Mouse (Mus musculus) heart, embryonic 10.5 days (tissue): ENCODE results near the gene Nmnat2. TPM values are rescaled to one million over a fixed set of nuclear protein-coding genes. Genes with fewer than 3 reads are reported as not detected.
A peak's percentile ranks its signal among the peaks of the same experiment; 100 is the strongest.

Experiments used
- DNase-seq: peaks from one replicate; pipeline ENCODE4 v3.0.0-alpha.2; 2017; ENCODE audit warnings: low spot score
- H3K27ac ChIP-seq: fragments of 300-500 bp; sonication (generic); 2 replicates; pipeline ENCODE4 v1.5.1; 2016; ENCODE audit warnings: mild to moderate bottlenecking
- H3K27me3 ChIP-seq: fragments of 300-500 bp; sonication (generic); 2 replicates; pipeline ENCODE4 v1.6.1; 2016; ENCODE audit warnings: mild to moderate bottlenecking; ENCODE audit not compliant: poor library complexity, insufficient read depth, severe bottlenecking
- H3K36me3 ChIP-seq: fragments of 300-500 bp; sonication (generic); 2 replicates; pipeline ENCODE4 v1.6.1; 2016; ENCODE audit warnings: mild to moderate bottlenecking, moderate library complexity
- H3K4me1 ChIP-seq: fragments of 300-500 bp; sonication (generic); 2 replicates; pipeline ENCODE4 v1.6.1; 2016; ENCODE audit warnings: mild to moderate bottlenecking
- H3K4me3 ChIP-seq: fragments of 300-500 bp; sonication (generic); 2 replicates; pipeline ENCODE4 v1.5.1; 2016; ENCODE audit warnings: mild to moderate bottlenecking, moderate library complexity
- H3K9me3 ChIP-seq: fragments of 300-500 bp; sonication (generic); 2 replicates; pipeline ENCODE4 v1.6.1; 2016; ENCODE audit warnings: mild to moderate bottlenecking, moderate library complexity
- WGBS: fragments of 180-500 bp; shearing (Covaris S2); methylation state at CpG from one replicate; pipeline ENCODE4 v1.1.7; 2016; 5-methylcytosine and 5-hydroxymethylcytosine counted together
- polyA plus RNA-seq: library from polyadenylated mRNA; unstranded; fragments of >200 nt; fragmentation: Nextera tagmentation; extraction: Ambion mirVana; gene quantifications from 2 replicates; pipeline ENCODE4 v1.2.1, GENCODE M21; 2016

Nmnat2 gene
- polyA plus RNA-seq, 1 experiment from 2014 or later, result 1.0 TPM

GRCm38 (mm10) chr1:153011544-153011943, 56.8 kb downstream of the Nmnat2 start:
- Histone ChIP-seq H3K27me3 (no peaks in the 10 kb centered on the region), H3K9me3 (no peaks in the 10 kb centered on the region), H3K4me3 (no peak overlapping the region), H3K27ac (no peak overlapping the region), H3K36me3 (no peaks in the 10 kb centered on the region), H3K4me1 (peaks cover 19% of the 10 kb centered on the region)
- 79% methylated on average over 6 of the region's 6 CpGs for WGBS
- DNase-seq, result no peak

GRCm38 (mm10) chr1:153013541-153014288, 58.9 kb downstream of the Nmnat2 start:
- Histone ChIP-seq H3K27me3 (no peaks in the 10 kb centered on the region), H3K9me3 (no peaks in the 10 kb centered on the region), H3K4me3 (no peak overlapping the region), H3K36me3 (no peaks in the 10 kb centered on the region), H3K4me1 (peaks cover 21% of the 10 kb centered on the region), H3K27ac (no peak overlapping the region)
- no peak for DNase-seq
- WGBS, result 72% methylated on average over 2 of the region's 2 CpGs

- Histone ChIP-seq H3K9me3 (no peaks in the 10 kb centered on the region), H3K27me3 (no peaks in the 10 kb centered on the region), H3K4me1 (peaks cover 21% of the 10 kb centered on the region), H3K27ac (no peak overlapping the region; the same call in 1 of the 2 replicates), H3K36me3 (no peaks in the 10 kb centered on the region), H3K4me3 (no peak overlapping the region)
- no peak for DNase-seq
- 54% methylated on average over 14 of the region's 14 CpGs for WGBS
These were observed 59.8 kb downstream of the Nmnat2 start for GRCm38 (mm10) chr1:153014431-153015186.

- no peak for DNase-seq
- peaks cover 16% of the 10 kb centered on the region; the same call in 1 of the 2 replicates for H3K4me1 ChIP-seq
- H3K9me3 ChIP-seq, result no peaks in the 10 kb centered on the region
- H3K27me3 ChIP-seq, result no peaks in the 10 kb centered on the region
- no peak overlapping the region for H3K4me3 ChIP-seq
- peak overlapping the region; percentile 16; the same call in 1 of the 2 replicates for H3K27ac ChIP-seq
- no peaks in the 10 kb centered on the region for H3K36me3 ChIP-seq
- 59% methylated on average over 11 of the region's 11 CpGs for WGBS
These were observed 61.8 kb downstream of the Nmnat2 start for GRCm38 (mm10) chr1:153016465-153017163.

- H3K36me3 ChIP-seq, result no peaks in the 10 kb centered on the region
- H3K4me3 ChIP-seq, result no peak overlapping the region
- DNase-seq, result no peak
- no peak overlapping the region for H3K27ac ChIP-seq
- 81% methylated on average over 1 of the region's 1 CpGs for WGBS
- no peaks in the 10 kb centered on the region for H3K27me3 ChIP-seq
- peaks cover 16% of the 10 kb centered on the region; the same call in 1 of the 2 replicates for H3K4me1 ChIP-seq
- no peaks in the 10 kb centered on the region for H3K9me3 ChIP-seq
These were observed 64.3 kb downstream of the Nmnat2 start for GRCm38 (mm10) chr1:153019128-153019527.

GRCm38 (mm10) chr1:153019623-153020022, 64.8 kb downstream of the Nmnat2 start:
- Histone ChIP-seq H3K36me3 (no peaks in the 10 kb centered on the region), H3K27me3 (no peaks in the 10 kb centered on the region), H3K4me1 (peaks cover 16% of the 10 kb centered on the region; the same call in 1 of the 2 replicates), H3K9me3 (no peaks in the 10 kb centered on the region), H3K27ac (no peak overlapping the region), H3K4me3 (no peak overlapping the region)
- no peak for DNase-seq
- 84% methylated on average over 3 of the region's 3 CpGs for WGBS

- DNase-seq, result no peak
- Histone ChIP-seq H3K36me3 (no peaks in the 10 kb centered on the region), H3K27me3 (no peaks in the 10 kb centered on the region), H3K27ac (no peak overlapping the region), H3K4me3 (no peak overlapping the region), H3K9me3 (no peaks in the 10 kb centered on the region), H3K4me1 (peaks cover 10% of the 10 kb centered on the region; the same call in 1 of the 2 replicates)
- WGBS, result 53% methylated on average over 7 of the region's 7 CpGs
These were observed 66.3 kb downstream of the Nmnat2 start for GRCm38 (mm10) chr1:153021034-153021638.

- no peak for DNase-seq
- H3K9me3 ChIP-seq, result no peaks in the 10 kb centered on the region
- H3K36me3 ChIP-seq, result no peaks in the 10 kb centered on the region
- peaks cover 7% of the 10 kb centered on the region; the same call in 1 of the 2 replicates for H3K4me1 ChIP-seq
- no peak overlapping the region for H3K27ac ChIP-seq
- H3K4me3 ChIP-seq, result no peak overlapping the region
- WGBS, result 87% methylated on average over 4 of the region's 4 CpGs
- no peaks in the 10 kb centered on the region for H3K27me3 ChIP-seq
These were observed 68.2 kb downstream of the Nmnat2 start for GRCm38 (mm10) chr1:153023018-153023417.

- DNase-seq, result no peak
- Histone ChIP-seq H3K4me3 (no peak overlapping the region), H3K36me3 (no peaks in the 10 kb centered on the region), H3K9me3 (no peaks in the 10 kb centered on the region), H3K27me3 (no peaks in the 10 kb centered on the region), H3K27ac (no peak overlapping the region), H3K4me1 (peaks cover 7% of the 10 kb centered on the region; the same call in 1 of the 2 replicates)
- WGBS, result 74% methylated on average over 2 of the region's 2 CpGs
These were observed 69.1 kb downstream of the Nmnat2 start for GRCm38 (mm10) chr1:153023875-153024274.

GRCm38 (mm10) chr1:153024453-153024852, 69.7 kb downstream of the Nmnat2 start:
- no peak overlapping the region for H3K27ac ChIP-seq
- DNase-seq, result no peak
- no peaks in the 10 kb centered on the region for H3K9me3 ChIP-seq
- no peaks in the 10 kb centered on the region for H3K36me3 ChIP-seq
- WGBS, result 24% methylated on average over 2 of the region's 2 CpGs
- peaks cover 7% of the 10 kb centered on the region; the same call in 1 of the 2 replicates for H3K4me1 ChIP-seq
- H3K27me3 ChIP-seq, result no peaks in the 10 kb centered on the region
- H3K4me3 ChIP-seq, result no peak overlapping the region

GRCm38 (mm10) chr1:153031345-153031744, 76.6 kb downstream of the Nmnat2 start:
- peaks cover 34% of the 10 kb centered on the region for H3K4me1 ChIP-seq
- no peaks in the 10 kb centered on the region for H3K27me3 ChIP-seq
- H3K4me3 ChIP-seq, result no peak overlapping the region
- H3K36me3 ChIP-seq, result no peaks in the 10 kb centered on the region
- no peaks in the 10 kb centered on the region for H3K9me3 ChIP-seq
- DNase-seq, result no peak
- H3K27ac ChIP-seq, result peak overlapping the region; percentile 44; the same call in 1 of the 2 replicates
- WGBS, result 45% methylated on average over 6 of the region's 6 CpGs

GRCm38 (mm10) chr1:153031954-153032353, 77.2 kb downstream of the Nmnat2 start:
- no peak overlapping the region for H3K4me3 ChIP-seq
- WGBS, result 76% methylated on average over 12 of the region's 12 CpGs
- H3K4me1 ChIP-seq, result peaks cover 34% of the 10 kb centered on the region
- no peaks in the 10 kb centered on the region for H3K36me3 ChIP-seq
- no peak for DNase-seq
- no peaks in the 10 kb centered on the region for H3K27me3 ChIP-seq
- H3K9me3 ChIP-seq, result no peaks in the 10 kb centered on the region
- H3K27ac ChIP-seq, result no peak overlapping the region
